Mouse (Mus musculus) G1E (cell line): Measurements from ENCODE around the gene Fgfr2. TPM values are rescaled to one million over a fixed set of nuclear protein-coding genes. Genes with fewer than 3 reads are reported as not detected.

ENCODE experiments used
- ATAC-seq: 2 replicates; pipeline ENCODE4 v1.8.0; 2016; ENCODE audit warnings: mild to moderate bottlenecking; ENCODE audit not compliant: insufficient number of reproducible peaks, poor library complexity, low FRiP score, severe bottlenecking; ENCODE audit errors: extremely low read depth
- DNase-seq: peaks from one replicate; pipeline ENCODE4 v3.0.0; 2012; ENCODE audit warnings: low spot score
- H3K27me3 ChIP-seq: 2 replicates; pipeline ENCODE4 v1.6.1; 2012; ENCODE audit warnings: mild to moderate bottlenecking, low read length, inconsistent platforms; ENCODE audit not compliant: insufficient read depth
- H3K36me3 ChIP-seq: replicated peaks from 2 replicates; pipeline ENCODE3; 2012; ENCODE audit warnings: mild to moderate bottlenecking, inconsistent platforms
- H3K4me1 ChIP-seq: 2 replicates; pipeline ENCODE4 v1.6.1; 2012; ENCODE audit warnings: low read depth, low read length, inconsistent platforms, mixed read lengths; ENCODE audit not compliant: insufficient read depth
- H3K4me3 ChIP-seq: 2 replicates; pipeline ENCODE4 v1.5.1; 2012; ENCODE audit warnings: low read depth, mild to moderate bottlenecking, inconsistent platforms, low read length, moderate library complexity, mixed read lengths
- H3K9me3 ChIP-seq: replicated peaks from 2 replicates; pipeline ENCODE4 v1.6.1; 2012; ENCODE audit warnings: inconsistent platforms
- CTCF ChIP-seq: IDR thresholded peaks from 2 replicates; pipeline ENCODE4 v1.5.1; 2012; ENCODE audit warnings: low read depth, low read length, inconsistent platforms, mixed read lengths
- GATA1 ChIP-seq: IDR thresholded peaks from 2 replicates; pipeline ENCODE4 v1.6.1; 2012; ENCODE audit warnings: borderline replicate concordance, low read length, inconsistent platforms, mixed read lengths
- GATA2 ChIP-seq: IDR thresholded peaks from 2 replicates; pipeline ENCODE4 v1.6.1; 2012; ENCODE audit warnings: low read depth, low read length, inconsistent platforms, borderline replicate concordance
- POLR2AphosphoS5 ChIP-seq: IDR thresholded peaks from 2 replicates; pipeline ENCODE4 v1.6.1; 2012; ENCODE audit warnings: low read depth, low read length, inconsistent platforms; ENCODE audit not compliant: insufficient replicate concordance
- TAL1 ChIP-seq: conservative IDR thresholded peaks from 2 replicates; pipeline ENCODE4 v1.6.1; 2012; ENCODE audit warnings: low read depth, low read length, inconsistent platforms, mixed read lengths
- polyA plus RNA-seq: library from polyadenylated mRNA; stranded (reverse); fragments of >175 nt; gene quantifications from 2 replicates; pipeline ENCODE4 v1.2.3, GENCODE M21; 2012
- total RNA-seq, 2 experiments: library from RNA; stranded (forward) in 1 of 2; stranded (reverse) in 1 of 2; fragments of 200-1000 nt in 1 of 2; fragments of >200 nt in 1 of 2; fragmentation: Nextera tagmentation in 1 of 2; gene quantifications; 2 replicates each; pipeline ENCODE4 v1.2.3; 2014 to 2017

Gene Fgfr2
- total and polyA plus RNA-seq, 3 experiments = 0.22 TPM; not detected in 2

GRCm38 (mm10) chr7:132599071-132599975, 523.8 kb downstream of the Fgfr2 start, which contains the start of gene Nkx1-2:
Nkx1-2 (minus strand) TSS chr7:132599637.
- peaks cover 6% of the 10 kb centered on the region; the same call in 1 of the 2 replicates for H3K9me3 ChIP-seq
- ATAC-seq (no peak), DNase-seq (no peak)
- H3K27me3 ChIP-seq = peaks cover 26% of the 10 kb centered on the region
- no peaks in the 10 kb centered on the region for H3K36me3 ChIP-seq
- no peaks in the 10 kb centered on the region; the same call in none of the 2 replicates for H3K4me1 ChIP-seq
- no peak within 1 kb of the TSS for H3K4me3 ChIP-seq
- TF ChIP-seq GATA2 (no peak), GATA1 (no peak), TAL1 (no peak)

- TF ChIP-seq POLR2AphosphoS5 (no peak), GATA1 (no peak), GATA2 (no peak), CTCF (no peak), TAL1 (no peak)
- ATAC-seq = no peak
- no peaks in the 10 kb centered on the region for H3K36me3 ChIP-seq
- DNase-seq = no peak
- H3K9me3 ChIP-seq = peaks cover 6% of the 10 kb centered on the region; the same call in 1 of the 2 replicates
- H3K4me1 ChIP-seq = no peaks in the 10 kb centered on the region; the same call in none of the 2 replicates
- H3K4me3 ChIP-seq = 0 out of 2 replicates have a peak overlapping the region, but pooled peaks have one; percentile 11
- H3K27me3 ChIP-seq = peaks cover 20% of the 10 kb centered on the region
Observed at GRCm38 (mm10) chr7:132597251-132598041, 525.7 kb downstream of the Fgfr2 start.

GRCm38 (mm10) chr7:132596557-132597250, 526.4 kb downstream of the Fgfr2 start:
- DNase-seq (no peak), ATAC-seq (no peak)
- Histone ChIP-seq H3K9me3 (peaks cover 6% of the 10 kb centered on the region; the same call in 1 of the 2 replicates), H3K4me3 (0 out of 2 replicates have a peak overlapping the region, but pooled peaks have one; percentile 11), H3K4me1 (no peaks in the 10 kb centered on the region; the same call in none of the 2 replicates), H3K27me3 (peaks cover 18% of the 10 kb centered on the region), H3K36me3 (no peaks in the 10 kb centered on the region)
- no peak for TF ChIP-seq CTCF

GRCm38 (mm10) chr7:132595787-132596186, 527.4 kb downstream of the Fgfr2 start:
- peaks cover 6% of the 10 kb centered on the region; the same call in 1 of the 2 replicates for H3K9me3 ChIP-seq
- H3K4me1 ChIP-seq = no peaks in the 10 kb centered on the region; the same call in none of the 2 replicates
- TF ChIP-seq POLR2AphosphoS5 (no peak), GATA1 (no peak), CTCF (no peak), GATA2 (no peak), TAL1 (no peak)
- H3K27me3 ChIP-seq = peaks cover 13% of the 10 kb centered on the region; the same call in 1 of the 2 replicates
- DNase-seq (no peak), ATAC-seq (no peak)
- H3K36me3 ChIP-seq = no peaks in the 10 kb centered on the region
- H3K4me3 ChIP-seq = no peak overlapping the region

DNA sequence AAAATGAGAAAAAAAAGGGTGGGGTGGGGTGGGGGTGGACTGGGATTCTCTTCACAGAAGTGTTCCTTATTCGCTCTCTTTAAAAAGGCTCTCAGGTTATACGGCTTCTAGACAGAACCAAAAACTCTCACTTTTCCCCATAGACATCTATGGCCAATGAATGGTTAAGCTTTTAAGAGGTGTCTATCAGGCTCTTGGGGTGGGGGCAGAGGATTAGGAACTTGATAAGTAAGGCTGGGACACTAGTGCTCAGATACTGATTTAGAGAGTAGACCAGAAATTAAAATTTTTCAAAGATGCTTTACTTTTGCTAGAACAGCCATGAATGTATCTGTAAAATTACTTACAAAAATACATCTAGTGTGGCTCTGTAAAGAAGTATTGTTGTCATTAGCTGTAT, 528.8 kb downstream of the Fgfr2 start:
- Histone ChIP-seq H3K4me1 (no peaks in the 10 kb centered on the region; the same call in none of the 2 replicates), H3K9me3 (peaks cover 6% of the 10 kb centered on the region; the same call in 1 of the 2 replicates), H3K36me3 (no peaks in the 10 kb centered on the region), H3K4me3 (no peak overlapping the region), H3K27me3 (peaks cover 15% of the 10 kb centered on the region; the same call in 1 of the 2 replicates)
- DNase-seq = no peak
- TF ChIP-seq GATA1 (no peak), POLR2AphosphoS5 (no peak), TAL1 (no peak), GATA2 (no peak), CTCF (no peak)
- no peak for ATAC-seq
